Mouse (Mus musculus) ES-Bruce4 (cell line): ENCODE data around the gene Kcnip4.

Experiments
- CTCF ChIP-seq: IDR thresholded peaks from one replicate; pipeline ENCODE4 v1.8.1; 2011; ENCODE audit warnings: low read depth, low read length
- POLR2A ChIP-seq: IDR thresholded peaks from one replicate; pipeline ENCODE4 v1.8.1; 2011; ENCODE audit warnings: low read length; ENCODE audit not compliant: insufficient read depth

DNA sequence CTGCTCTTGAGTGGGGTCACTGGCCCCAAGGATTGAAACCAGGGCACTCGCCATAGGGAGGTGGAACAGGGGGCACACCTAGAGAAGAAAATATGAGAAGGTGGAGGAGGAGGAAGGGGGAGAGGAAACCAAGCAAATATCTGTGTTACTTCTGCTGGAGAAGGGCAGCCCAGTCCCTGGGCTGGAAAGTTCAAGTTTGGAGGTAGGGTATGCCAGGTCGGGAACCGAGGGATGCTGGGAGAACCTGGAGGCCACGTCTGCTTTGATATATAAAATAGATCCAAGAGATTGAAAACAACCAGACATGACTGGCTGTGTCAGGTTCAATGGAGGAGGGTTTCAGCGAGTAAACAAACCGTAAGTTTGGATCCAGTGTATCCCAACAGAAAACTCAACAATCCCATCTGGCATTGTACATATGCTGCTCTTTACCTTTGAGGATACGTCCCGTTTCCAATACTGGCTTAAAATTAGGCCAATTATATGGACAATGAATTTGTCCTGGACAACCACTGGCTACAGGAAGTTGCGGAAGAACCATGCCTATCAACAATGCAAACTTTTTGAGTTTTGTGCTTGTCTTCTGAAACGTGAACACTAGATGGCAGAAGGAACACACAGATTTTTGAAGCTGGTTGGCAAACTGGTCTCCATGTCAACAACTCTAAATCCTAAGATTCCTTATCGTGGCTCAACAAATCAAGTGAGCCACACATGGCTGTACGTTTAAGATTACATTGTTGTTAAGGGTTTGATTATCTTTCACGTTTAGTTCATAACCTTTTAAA, 155.9 kb downstream of the Kcnip4 start:
- TF ChIP-seq POLR2A (no peak), CTCF (peak; percentile 28)
